Mouse (Mus musculus) CH12.LX (cell line): Measurements from ENCODE around the gene Slc6a16. TPM values are rescaled to one million over a fixed set of nuclear protein-coding genes. Genes with fewer than 3 reads are reported as not detected.

Experiments
- DNase-seq: peaks from one replicate; pipeline ENCODE4 v3.0.0-alpha.2; 2013; ENCODE audit errors: extremely low read depth
- H3K27ac ChIP-seq: 2 replicates; pipeline ENCODE4 v1.5.1; 2012; ENCODE audit warnings: low read depth, mild to moderate bottlenecking, control low read depth, moderate library complexity; ENCODE audit not compliant: insufficient read depth
- H3K27me3 ChIP-seq: replicated peaks from 2 replicates; pipeline ENCODE3; 2012; ENCODE audit warnings: inconsistent platforms
- H3K36me3 ChIP-seq, 2 experiments: replicated peaks in 1 of 2; 2 replicates each; pipeline versions ENCODE3 to v1.6.1; 2012; ENCODE audit warnings: inconsistent platforms in 1 of 2, low read length in 1 of 2, mild to moderate bottlenecking in 1 of 2, mixed read lengths in 1 of 2, moderate library complexity in 1 of 2; ENCODE audit not compliant: control insufficient read depth in 1 of 2, insufficient read depth in 1 of 2
- H3K4me1 ChIP-seq, 2 experiments: 2 replicates each; pipeline ENCODE4 v1.6.1; 2012; ENCODE audit warnings: inconsistent platforms in 1 of 2, moderate library complexity in 1 of 2; ENCODE audit not compliant: insufficient read depth in 2 of 2, control insufficient read depth in 1 of 2
- H3K4me2 ChIP-seq: 2 replicates; pipeline ENCODE4 v1.6.1; 2012; ENCODE audit warnings: low read depth, mild to moderate bottlenecking, control low read depth; ENCODE audit not compliant: poor library complexity, insufficient read depth, severe bottlenecking
- H3K4me3 ChIP-seq, 3 experiments: fragments of 150-350 bp in 1 of 3; sonication (generic) in 1 of 3; replicated peaks in 1 of 3; 2 replicates each; pipeline versions ENCODE3 to v1.5.1; 2011 to 2012; ENCODE audit warnings: low read depth in 2 of 3, low read length in 2 of 3, mild to moderate bottlenecking in 2 of 3, moderate library complexity in 2 of 3, control low read depth in 1 of 3, improper control_type of control experiment in 1 of 3, inconsistent platforms in 1 of 3, mixed read lengths in 1 of 3; ENCODE audit not compliant: poor library complexity in 1 of 3
- H3K79me2 ChIP-seq: replicated peaks from 2 replicates; pipeline ENCODE4 v1.6.1; 2012; ENCODE audit warnings: mild to moderate bottlenecking, moderate library complexity; ENCODE audit not compliant: control insufficient read depth, poor library complexity, insufficient read depth, severe bottlenecking; ENCODE audit errors: extremely low read depth
- H3K9ac ChIP-seq: 2 replicates; pipeline ENCODE4 v1.6.1; 2012; ENCODE audit warnings: low read depth, mild to moderate bottlenecking, control low read depth, moderate library complexity; ENCODE audit not compliant: insufficient read depth
- H3K9me3 ChIP-seq: replicated peaks from 2 replicates; pipeline ENCODE3; 2012; ENCODE audit warnings: low read length, inconsistent platforms, mixed read lengths
- CHD1 ChIP-seq: IDR thresholded peaks from 2 replicates; pipeline ENCODE4 v1.6.1; 2012; ENCODE audit warnings: low read depth, low read length, improper control_type of control experiment, inconsistent platforms
- CTCF ChIP-seq, 2 experiments: IDR thresholded peaks in 1 of 2; conservative IDR thresholded peaks in 1 of 2; 2 replicates each; pipeline ENCODE4 v1.5.1; 2011 to 2012; ENCODE audit warnings: low read depth in 2 of 2, low read length in 2 of 2, improper control_type of control experiment in 1 of 2, inconsistent platforms in 1 of 2, mild to moderate bottlenecking in 1 of 2, moderate library complexity in 1 of 2
- E2F4 ChIP-seq: IDR thresholded peaks from 2 replicates; pipeline ENCODE4 v1.6.1; 2011; ENCODE audit warnings: low read depth, low read length, improper control_type of control experiment; ENCODE audit not compliant: insufficient replicate concordance
- ELF1 ChIP-seq: IDR thresholded peaks from 2 replicates; pipeline ENCODE4 v1.6.1; 2014; ENCODE audit warnings: low read depth, mild to moderate bottlenecking, inconsistent platforms, low read length, improper control_type of control experiment
- EP300 ChIP-seq: IDR thresholded peaks from 2 replicates; pipeline ENCODE4 v1.6.1; 2011; ENCODE audit warnings: low read length, improper control_type of control experiment
- ETS1 ChIP-seq: conservative IDR thresholded peaks from 2 replicates; pipeline ENCODE4 v1.6.1; 2012; ENCODE audit warnings: low read depth, mild to moderate bottlenecking, inconsistent platforms, low read length, improper control_type of control experiment, moderate library complexity
- GABPA ChIP-seq: IDR thresholded peaks from 2 replicates; pipeline ENCODE4 v1.6.1; 2012; ENCODE audit warnings: low read depth, low read length, improper control_type of control experiment, inconsistent platforms; ENCODE audit not compliant: insufficient replicate concordance
- IRF4 ChIP-seq: IDR thresholded peaks from 2 replicates; pipeline ENCODE4 v1.6.1; 2014; ENCODE audit warnings: low read depth, mild to moderate bottlenecking, inconsistent platforms, low read length, improper control_type of control experiment
- JUND ChIP-seq: conservative IDR thresholded peaks from 2 replicates; pipeline ENCODE4 v1.6.1; 2011; ENCODE audit warnings: low read depth, low read length, improper control_type of control experiment
- KAT2A ChIP-seq: IDR thresholded peaks from 2 replicates; pipeline ENCODE4 v1.6.1; 2012; ENCODE audit warnings: low read length, improper control_type of control experiment, inconsistent platforms; ENCODE audit not compliant: insufficient replicate concordance
- MAFK ChIP-seq: IDR thresholded peaks from 2 replicates; pipeline ENCODE4 v1.6.1; 2011; ENCODE audit warnings: low read length, improper control_type of control experiment; ENCODE audit not compliant: insufficient replicate concordance
- MAZ ChIP-seq: IDR thresholded peaks from 2 replicates; pipeline ENCODE4 v1.6.1; 2012; ENCODE audit warnings: low read depth, mild to moderate bottlenecking, inconsistent platforms, low read length, improper control_type of control experiment, moderate library complexity
- MXI1 ChIP-seq: IDR thresholded peaks from 2 replicates; pipeline ENCODE4 v1.6.1; 2011; ENCODE audit warnings: mild to moderate bottlenecking, low read depth, low read length, improper control_type of control experiment
- MYC ChIP-seq: IDR thresholded peaks from 2 replicates; pipeline ENCODE4 v1.6.1; 2011; ENCODE audit warnings: low read depth, mild to moderate bottlenecking, improper control_type of control experiment, low read length
- NELFE ChIP-seq: IDR thresholded peaks from 2 replicates; pipeline ENCODE4 v1.6.1; 2011; ENCODE audit warnings: low read depth, low read length, improper control_type of control experiment
- PAX5 ChIP-seq: IDR thresholded peaks from 2 replicates; pipeline ENCODE4 v1.6.1; 2012; ENCODE audit warnings: low read length, inconsistent platforms, mixed read lengths
- RAD21 ChIP-seq: IDR thresholded peaks from 2 replicates; pipeline ENCODE4 v1.6.1; 2011; ENCODE audit warnings: low read depth, mild to moderate bottlenecking, low read length, improper control_type of control experiment, moderate library complexity
- RCOR1 ChIP-seq: conservative IDR thresholded peaks from 2 replicates; pipeline ENCODE4 v1.6.1; 2012; ENCODE audit warnings: low read depth, mild to moderate bottlenecking, inconsistent platforms, low read length, improper control_type of control experiment
- SIN3A ChIP-seq: IDR thresholded peaks from 2 replicates; pipeline ENCODE4 v1.6.1; 2012; ENCODE audit warnings: low read length, improper control_type of control experiment, inconsistent platforms
- TCF12 ChIP-seq: IDR thresholded peaks from 2 replicates; pipeline ENCODE4 v1.6.1; 2014; ENCODE audit warnings: low read depth, mild to moderate bottlenecking, inconsistent platforms, low read length, improper control_type of control experiment
- UBTF ChIP-seq: IDR thresholded peaks from 2 replicates; pipeline ENCODE4 v1.6.1; 2012; ENCODE audit warnings: low read depth, mild to moderate bottlenecking, inconsistent platforms, low read length, improper control_type of control experiment, moderate library complexity
- ZC3H11A ChIP-seq: IDR thresholded peaks from 2 replicates; pipeline ENCODE4 v1.6.1; 2012; ENCODE audit warnings: low read depth, mild to moderate bottlenecking, inconsistent platforms, low read length, improper control_type of control experiment
- dilution Hi-C: fragments of 300-500 bp; cut with MboI; formaldehyde crosslinking; loops from 2 replicates; pipeline ENCODE4 v1.14.3; 2020; ENCODE audit warnings: low sequenced_read_pairs; ENCODE audit not compliant: extremely low pct_unique_long_range_greater_than_20kb, extremely low pct_ligation_motif_present
- in situ Hi-C: fragments of 300-500 bp; cut with MboI; formaldehyde crosslinking; loops from 3 replicates; pipeline ENCODE4 v1.14.3; 2019; ENCODE audit warnings: low sequenced_read_pairs, low pct_ligation_motif_present, low pct_unique_long_range_greater_than_20kb, mixed read lengths
- polyA plus RNA-seq: library from polyadenylated mRNA; unstranded; fragments of >175 nt; gene quantifications from 2 replicates; pipeline ENCODE4 v1.2.1, GENCODE M21; 2012; ENCODE audit warnings: low read depth; ENCODE audit not compliant: insufficient read length
- total RNA-seq, 2 experiments: library from RNA; depleted of rRNA; stranded (reverse); fragments of 300-350 nt in 1 of 2; fragments of >200 nt in 1 of 2; gene quantifications; 2 replicates each; pipeline ENCODE4 v1.2.3; 2012 to 2014

Slc6a16 gene
- total and polyA plus RNA-seq, 3 experiments, result 0.08 to 0.37 (median 0.13) TPM

GRCm38 (mm10) chr7:45264348-45264747 lies 23.5 kb downstream of the Slc6a16 start:
- dilution Hi-C loops (no loop called here), in situ Hi-C loops (no loop called here)
- no peaks in the 10 kb centered on the region for H3K36me3 ChIP-seq
- H3K27ac ChIP-seq, result no peak overlapping the region
- DNase-seq, result no peak
- no peaks in the 10 kb centered on the region for H3K9me3 ChIP-seq
- no peaks in the 10 kb centered on the region for H3K79me2 ChIP-seq
- H3K4me2 ChIP-seq, result no peak overlapping the region
- no peak overlapping the region for H3K4me3 ChIP-seq
- H3K27me3 ChIP-seq, result peaks cover 4% of the 10 kb centered on the region
- peaks cover 0 to 5% of the 10 kb centered on the region in 2 experiments; a peak in 2 of 4 replicates for H3K4me1 ChIP-seq
- TF ChIP-seq NELFE (no peak), RCOR1 (no peak), CTCF (conservative IDR thresholded peaks at IDR 0.05 in 1 of 2, IDR thresholded peaks at IDR 0.05 in 1 of 2; ENCODE audit: low read depth in 2 of 2, low read length in 2 of 2) (peak in 1 of 2 experiments; percentile 15; a peak in 1 of 4 replicates), E2F4 (no peak), TCF12 (no peak), MXI1 (no peak), MYC (no peak)
- no peak overlapping the region for H3K9ac ChIP-seq

DNA sequence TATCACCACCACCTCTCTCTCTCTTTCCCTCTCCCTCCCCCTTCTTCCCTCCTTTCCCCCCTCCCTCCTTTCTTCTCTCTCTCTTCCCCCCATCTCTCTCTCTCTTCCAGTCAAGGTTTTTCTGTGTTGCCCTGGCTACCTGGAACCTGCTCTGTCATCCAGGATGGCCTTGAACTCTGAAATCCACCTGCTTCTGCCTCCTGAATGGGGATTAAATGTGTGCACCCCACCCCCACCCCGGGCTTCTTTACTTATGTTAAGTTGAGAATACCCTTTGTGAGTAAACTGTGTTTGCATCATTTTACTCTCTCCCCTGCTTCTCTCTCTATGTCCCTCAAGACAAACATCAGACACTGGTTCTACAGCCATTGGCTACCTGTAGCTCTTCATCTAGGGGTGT lies 24.6 kb downstream of the Slc6a16 start:
- Histone ChIP-seq H3K4me3 (no peak overlapping the region), H3K36me3 (no peaks in the 10 kb centered on the region), H3K9me3 (no peaks in the 10 kb centered on the region), H3K9ac (no peak overlapping the region), H3K27me3 (peaks cover 1% of the 10 kb centered on the region), H3K4me1 (peaks cover 0 to 5% of the 10 kb centered on the region in 2 experiments; a peak in 2 of 4 replicates), H3K4me2 (no peak overlapping the region), H3K79me2 (no peaks in the 10 kb centered on the region), H3K27ac (no peak overlapping the region)
- dilution Hi-C loops (no loop called here), in situ Hi-C loops (no loop called here)
- TF ChIP-seq ZC3H11A (no peak), ELF1 (no peak), CHD1 (no peak), IRF4 (no peak), RCOR1 (no peak), EP300 (no peak), PAX5 (no peak)
- DNase-seq, result no peak

DNA sequence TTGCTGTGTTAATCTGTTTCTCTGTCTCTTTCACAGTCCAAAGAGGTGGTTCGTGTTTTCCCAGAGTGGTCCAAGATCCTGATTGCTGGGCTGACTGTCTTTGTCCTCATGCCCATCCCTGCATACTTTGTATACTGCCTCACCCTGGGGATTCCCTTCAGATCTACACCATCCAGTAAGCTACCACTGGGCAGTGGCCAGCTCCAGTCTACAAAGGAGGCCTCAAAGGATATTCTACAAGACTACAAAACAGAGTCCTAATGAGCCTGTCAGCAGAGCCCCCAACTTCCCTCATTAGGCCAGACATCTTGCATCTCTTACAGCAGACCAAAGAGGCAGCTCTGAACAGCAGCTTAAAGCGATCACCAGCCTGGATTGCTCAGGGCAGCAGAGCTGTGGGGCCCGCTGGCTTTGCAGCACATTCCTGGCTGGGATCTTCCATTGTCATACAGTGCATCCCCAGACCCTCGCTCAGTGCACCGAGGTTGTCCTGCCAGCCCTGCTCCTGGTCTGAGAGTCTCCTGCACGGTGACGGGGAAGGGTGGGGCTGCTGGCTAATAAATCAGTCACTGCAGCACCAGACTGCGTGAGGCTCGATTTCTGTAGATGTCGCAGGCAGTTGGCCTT lies 32.0 kb downstream of the Slc6a16 start:
- dilution Hi-C loops, result no loop called here
- H3K27me3 ChIP-seq, result no peaks in the 10 kb centered on the region
- H3K36me3 ChIP-seq, result no peaks in the 10 kb centered on the region
- H3K9me3 ChIP-seq, result peaks cover 6% of the 10 kb centered on the region
- H3K4me2 ChIP-seq, result no peak overlapping the region
- H3K27ac ChIP-seq, result no peak overlapping the region
- no peak overlapping the region for H3K4me3 ChIP-seq
- H3K4me1 ChIP-seq, result peaks cover 3 to 15% of the 10 kb centered on the region in 2 experiments; a peak in 3 of 4 replicates
- no peak for DNase-seq
- H3K9ac ChIP-seq, result no peak overlapping the region
- no peak for TF ChIP-seq MXI1
- no peak for TF ChIP-seq ELF1
- no peak for TF ChIP-seq MAZ
- TF ChIP-seq EP300, result no peak
- TF ChIP-seq CHD1, result no peak
- no peak for TF ChIP-seq UBTF
- no peak for TF ChIP-seq ETS1
- TF ChIP-seq JUND, result no peak
- TF ChIP-seq NELFE, result no peak
- no peak for TF ChIP-seq MAFK
- TF ChIP-seq TCF12, result no peak
- TF ChIP-seq RAD21, result no peak
- no peak for TF ChIP-seq SIN3A
- no peak for TF ChIP-seq CTCF (conservative IDR thresholded peaks at IDR 0.05 in 1 of 2, IDR thresholded peaks at IDR 0.05 in 1 of 2; ENCODE audit: low read depth in 2 of 2, low read length in 2 of 2)
- TF ChIP-seq GABPA, result no peak
- no peak for TF ChIP-seq KAT2A
- no peaks in the 10 kb centered on the region for H3K79me2 ChIP-seq
- in situ Hi-C loops, result loop anchor here (5.0 kb wide), 1 partner anchor 36 kb away; the partner anchor contains the start of gene Cd37
